Mouse (Mus musculus): ENCODE data around the gene Actr8.

GRCm38 (mm10) chr14:29987276-29987675, 9.1 kb downstream of the Actr8 start:
- no peak for TF ChIP-seq POLR2A (IDR thresholded peaks at IDR 0.05; ENCODE audit: insufficient read depth, low read depth, low read length)
- no peak for TF ChIP-seq CTCF (IDR thresholded peaks at IDR 0.05)
- TF ChIP-seq EP300 (IDR thresholded peaks at IDR 0.05; ENCODE audit: insufficient read depth, low read depth, low read length) = no peak

Data from heart, adult 2 months (tissue).